ENCODE assay signal across 10 mouse cellular contexts in genomic region chr3:103386292-103387031, GRCm38 (mm10).
DNase-seq lines count a peak whose midpoint lies in the region; TF ChIP-seq lines count a peak whose summit lies in the region.
"Had no signal": no experiment of that assay in that cellular context is flagged by ENCODE, and none has a peak within 500 bp of the region (broad histone marks: within the 10 kb centered on the region; RNA-seq: fewer than 3 reads in every experiment).

No protein-coding gene starts in this region.

- H3K27me3 ChIP-seq in C2C12 (ENCODE audit: control insufficient read depth, insufficient read depth, insufficient read length): no peaks in the 10 kb centered on the region
- H3K27me3 ChIP-seq: forebrain, embryonic 15.5 days; limb, embryonic 15.5 days had no signal

- no peak overlapping the region for H3ac ChIP-seq in C2C12 (ENCODE audit: control insufficient read depth, insufficient read length, low read depth)

- no peaks in the 10 kb centered on the region for H3K79me2 ChIP-seq in C2C12 (ENCODE audit: control insufficient read depth, insufficient read depth)

- no peaks in the 10 kb centered on the region for H3K36me3 ChIP-seq in C2C12 (ENCODE audit: control insufficient read depth, insufficient read depth)
- H3K36me3 ChIP-seq: forebrain, embryonic 15.5 days; limb, embryonic 15.5 days had no signal

- TF ChIP-seq POLR2A in brain, embryonic 14.5 days (IDR thresholded peaks at IDR 0.05; ENCODE audit: borderline replicate concordance, extremely low read depth, insufficient read depth, insufficient read length, poor library complexity, severe bottlenecking): no peak

- no peaks in the 10 kb centered on the region for H3K79me3 ChIP-seq in C2C12 (ENCODE audit: low read depth)

- peak; percentile 42 for DNase-seq in 416B (ENCODE audit: low read depth)
- DNase-seq in brain, embryonic 14.5 days (ENCODE audit: low read depth): no peak
- DNase-seq in natural killer cell, adult 2 months (ENCODE audit: low spot score in 2 of 2): peak; percentile 66 to 70
- no peak for DNase-seq in layer of hippocampus, postnatal 10 days (ENCODE audit: low spot score in 2 of 2)
- DNase-seq in ovary, adult 18-20 months (ENCODE audit: low spot score): no peak
- DNase-seq in retina, postnatal 1 day: no peak
- DNase-seq: cerebellum, adult 11-12 months had no signal

- no peak overlapping the region for H3K4me3 ChIP-seq in C2C12 (ENCODE audit: insufficient read depth, poor library complexity, severe bottlenecking)
- H3K4me3 ChIP-seq: forebrain, embryonic 15.5 days; limb, embryonic 15.5 days had no signal

- no peak for TF ChIP-seq CTCF in C2C12 (IDR thresholded peaks at IDR 0.05; ENCODE audit: control insufficient read depth, insufficient read depth, insufficient read length)
- TF ChIP-seq CTCF in brain, embryonic 14.5 days (IDR thresholded peaks at IDR 0.05; ENCODE audit: borderline replicate concordance, extremely low read depth, insufficient read depth, insufficient read length): peak; percentile 26; the same call in 1 of the 2 replicates

TF ChIP-seq in C2C12, 6 proteins besides CTCF, POLR2A, EP300 and RAD21:
- TF ChIP-seq MAX (IDR thresholded peaks at IDR 0.05) (no peak), FOSL1 (IDR thresholded peaks at IDR 0.05; ENCODE audit: insufficient read depth, low read length, poor library complexity, severe bottlenecking) (no peak), USF1 (IDR thresholded peaks at IDR 0.05; ENCODE audit: low read depth) (peak; percentile 14), MYOD1 (IDR thresholded peaks at IDR 0.05; ENCODE audit: control insufficient read depth, insufficient read length, low read depth) (no peak)

Comparison
In these comparisons a context has a peak if more than half of its experiments do, and no peak if none do; other contexts are left out.
1. DNase-seq: peak in 416B (single experiment) and natural killer cell, adult 2 months (2 of 2); none in brain, embryonic 14.5 days (single experiment), layer of hippocampus, postnatal 10 days (0 of 2), ovary, adult 18-20 months (single experiment) and retina, postnatal 1 day (single experiment).